9 mouse cellular contexts compared by ENCODE assay signal in genomic region chr7:16982859-16983568, GRCm38 (mm10). TPM values are rescaled to one million over a fixed set of nuclear protein-coding genes. Genes with fewer than 3 reads are reported as not detected.
DNase-seq lines count a peak whose midpoint lies in the region; ATAC-seq and TF ChIP-seq lines count a peak whose summit lies in the region.
"Had no signal": no experiment of that assay in that cellular context is flagged by ENCODE, and none has a peak within 500 bp of the region (broad histone marks: within the 10 kb centered on the region; RNA-seq: fewer than 3 reads in every experiment).

Gene Gm42372 (plus strand): TSS chr7:16983086.

- H3K4me1 ChIP-seq in cerebellum, adult 2 months (ENCODE audit: control insufficient read depth, insufficient read depth, low read length) = peaks cover 24% of the 10 kb centered on the region
- H3K4me1 ChIP-seq in forebrain, postnatal 0 days (ENCODE audit: insufficient read depth) = peaks cover 31% of the 10 kb centered on the region
- H3K4me1 ChIP-seq in liver, embryonic 11.5 days (replicated peaks; ENCODE audit: control insufficient read depth, insufficient read depth, low read length) = peaks cover 5% of the 10 kb centered on the region
- H3K4me1 ChIP-seq in neural tube, embryonic 15.5 days = peaks cover 66% of the 10 kb centered on the region

- peak within 1 kb of the TSS; percentile 25 for H3K27ac ChIP-seq in cerebellum, adult 2 months (ENCODE audit: insufficient read depth, low read length)
- peak within 1 kb of the TSS; percentile 70 for H3K27ac ChIP-seq in forebrain, postnatal 0 days (ENCODE audit: low read depth, low read length)
- H3K27ac ChIP-seq in liver, embryonic 11.5 days (ENCODE audit: low read depth, low read length) = no peak within 1 kb of the TSS
- H3K27ac ChIP-seq in neural tube, embryonic 15.5 days (replicated peaks) = peak within 1 kb of the TSS; percentile 75

- TF ChIP-seq CTCF in cerebellum, adult 2 months (IDR thresholded peaks at IDR 0.05; ENCODE audit: borderline replicate concordance, insufficient read depth, low read depth, low read length) = no peak
- no peak for TF ChIP-seq CTCF in forebrain, postnatal 0 days (IDR thresholded peaks at IDR 0.05; ENCODE audit: low read depth)

- H3K9me3 ChIP-seq in forebrain, postnatal 0 days (ENCODE audit: low read length) = no peaks in the 10 kb centered on the region
- no peaks in the 10 kb centered on the region for H3K9me3 ChIP-seq in liver, embryonic 11.5 days (ENCODE audit: control insufficient read depth, low read length)
- no peaks in the 10 kb centered on the region for H3K9me3 ChIP-seq in neural tube, embryonic 15.5 days (replicated peaks)
- H3K9me3 ChIP-seq: G1E had no signal

- peak within 1 kb of the TSS; percentile 74 for H3K4me3 ChIP-seq in cerebellum, adult 2 months (replicated peaks; ENCODE audit: insufficient read depth, low read depth, low read length)
- H3K4me3 ChIP-seq in forebrain, postnatal 0 days (ENCODE audit: low read depth, low read length) = peak within 1 kb of the TSS; percentile 38
- H3K4me3 ChIP-seq in liver, embryonic 11.5 days (ENCODE audit: low read depth, low read length) = no peak within 1 kb of the TSS
- peak within 1 kb of the TSS; percentile 51 for H3K4me3 ChIP-seq in neural tube, embryonic 15.5 days (replicated peaks)

- peak within 1 kb of the TSS; percentile 75 for H3K4me2 ChIP-seq in forebrain, postnatal 0 days (ENCODE audit: low read depth)
- H3K4me2 ChIP-seq in liver, embryonic 11.5 days = peak within 1 kb of the TSS; percentile 26; the same call in 1 of the 2 replicates
- H3K4me2 ChIP-seq in neural tube, embryonic 15.5 days = peak within 1 kb of the TSS; percentile 75

- H3K36me3 ChIP-seq in forebrain, postnatal 0 days (ENCODE audit: insufficient read depth) = no peaks in the 10 kb centered on the region
- no peaks in the 10 kb centered on the region for H3K36me3 ChIP-seq in liver, embryonic 11.5 days (ENCODE audit: control insufficient read depth, insufficient read depth, low read length)
- H3K36me3 ChIP-seq in neural tube, embryonic 15.5 days = no peaks in the 10 kb centered on the region
- H3K36me3 ChIP-seq: G1E had no signal

- H3K9ac ChIP-seq in forebrain, postnatal 0 days = peak within 1 kb of the TSS; percentile 56
- H3K9ac ChIP-seq in liver, embryonic 11.5 days (ENCODE audit: low read depth, low read length) = no peak within 1 kb of the TSS
- peak within 1 kb of the TSS; percentile 66 for H3K9ac ChIP-seq in neural tube, embryonic 15.5 days (replicated peaks)

- WGBS in cerebellum, adult 2 months = 18% methylated on average over 26 of the region's 26 CpGs
- WGBS in forebrain, postnatal 0 days = 18% methylated on average over 26 of the region's 26 CpGs
- 36% methylated on average over 26 of the region's 26 CpGs for WGBS in liver, embryonic 11.5 days
- 20% methylated on average over 26 of the region's 26 CpGs for WGBS in neural tube, embryonic 15.5 days

- TF ChIP-seq POLR2A in cerebellum, adult 2 months (IDR thresholded peaks at IDR 0.05; ENCODE audit: borderline replicate concordance, insufficient read depth, low read length) = peak; percentile 40; the same call in 1 of the 2 replicates

- DNase-seq in heart, adult 11 months = peak; percentile 91
- DNase-seq in heart, adult 18-20 months = no peak
- DNase-seq in cerebellum, adult 2 months = peak; percentile 87 to 90
- DNase-seq in forebrain, postnatal 0 days = peak; percentile 94
- DNase-seq in kidney, postnatal 14 days = peak; percentile 38
- DNase-seq in liver, embryonic 11.5 days (ENCODE audit: low spot score) = no peak
- peak; percentile 85 to 91 for DNase-seq in thymus, postnatal 36 days

- no peaks in the 10 kb centered on the region for H3K27me3 ChIP-seq in cerebellum, adult 2 months (ENCODE audit: control insufficient read depth, insufficient read depth, low read length)
- H3K27me3 ChIP-seq in forebrain, postnatal 0 days (ENCODE audit: insufficient read depth, low read length) = no peaks in the 10 kb centered on the region
- no peaks in the 10 kb centered on the region for H3K27me3 ChIP-seq in liver, embryonic 11.5 days (replicated peaks; ENCODE audit: control insufficient read depth, insufficient read depth, low read length)
- H3K27me3 ChIP-seq in neural tube, embryonic 15.5 days (replicated peaks) = no peaks in the 10 kb centered on the region

- peak; percentile 92 for ATAC-seq in forebrain, postnatal 0 days
- no peak for ATAC-seq in liver, embryonic 11.5 days (replicated peaks; ENCODE audit: low FRiP score)
- ATAC-seq in neural tube, embryonic 15.5 days (ENCODE audit: low FRiP score) = peak; percentile 81

RNA-seq across cellular contexts. Expression of gene Gm42372, which starts in this region (rescaled TPM):
- under 1 TPM in 1 of 2 experiments, not detected in 1; 0.08 TPM for total RNA-seq in heart, adult 18-20 months (2021)
- polyA plus RNA-seq in cerebellum, adult 2 months (2012; rRNA removed) = 33.2 and 34.4 TPM in 2 replicates
- total RNA-seq in forebrain, postnatal 0 days (2014; rRNA removed) = 34.9 and 40.0 TPM in 2 replicates
- polyA plus RNA-seq in forebrain, postnatal 0 days (2015; fragmentation: Nextera tagmentation; extraction: Ambion mirVana) = 4.0 and 5.9 TPM in 2 replicates
- 0.15 and 0.16 TPM in 2 replicates for polyA plus RNA-seq in liver, embryonic 11.5 days (2014; fragmentation: Nextera tagmentation; extraction: Ambion mirVana)
- polyA plus RNA-seq in neural tube, embryonic 15.5 days (2015; fragmentation: Nextera tagmentation; extraction: Ambion mirVana) = 5.7 and 6.4 TPM in 2 replicates
- polyA plus RNA-seq: G1E had no signal

Comparison
In these comparisons a context has a peak if more than half of its experiments do, and no peak if none do; other contexts are left out.
1. RNA of gene Gm42372 (total RNA-seq): 34.9 to 40.0 TPM in forebrain, postnatal 0 days; 0.08 TPM in heart, adult 18-20 months; every median in the first group is over 10 times any median in the second.
2. DNase-seq: peak in heart, adult 11 months (single experiment), cerebellum, adult 2 months (2 of 2), forebrain, postnatal 0 days (single experiment), kidney, postnatal 14 days (single experiment) and thymus, postnatal 36 days (2 of 2); none in heart, adult 18-20 months (0 of 2) and liver, embryonic 11.5 days (single experiment).
3. Peak in every context shown above with its lines, with median percentiles within 50 percentile points of each other: H3K4me2 ChIP-seq.